Mouse (Mus musculus): Measurements from ENCODE around the gene Taf1a.

DNA sequence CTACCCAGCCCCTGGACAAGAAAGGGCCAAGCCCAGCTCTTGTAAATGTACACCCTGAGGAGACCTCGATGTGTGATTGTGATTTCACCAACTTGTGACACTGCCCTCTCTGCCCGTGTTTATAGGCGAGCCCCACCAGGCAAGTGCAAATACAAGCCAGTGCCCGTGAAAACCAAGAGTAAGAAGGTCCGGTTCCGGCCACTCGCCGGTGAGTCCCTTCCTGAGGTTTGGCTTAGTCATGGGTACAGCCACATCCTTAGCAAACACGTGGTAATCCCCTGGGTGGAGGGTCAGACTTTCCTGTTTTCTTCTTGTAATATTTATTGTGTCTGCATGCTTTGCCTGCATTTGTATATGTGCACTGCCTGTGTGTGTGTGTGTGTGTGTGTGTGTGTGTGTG lies 46.1 kb downstream of the Taf1a start:
- TF ChIP-seq CTCF (IDR thresholded peaks at IDR 0.05; ENCODE audit: extremely low read depth, insufficient read depth, insufficient read length, insufficient replicate concordance) (no peak), POLR2A (IDR thresholded peaks at IDR 0.05; ENCODE audit: low read depth, low read length) (no peak)
